Mouse (Mus musculus) heart, postnatal 0 days (tissue): Measurements from ENCODE around the gene Bcl11a.

Source experiments
- CTCF ChIP-seq: IDR thresholded peaks from 2 replicates; pipeline ENCODE4 v1.5.1; 2016; ENCODE audit warnings: antibody characterized with exemption, control low read depth, low read depth
- EP300 ChIP-seq: IDR thresholded peaks from 2 replicates; pipeline ENCODE4 v1.6.1; 2016; ENCODE audit warnings: antibody characterized with exemption, low read depth

DNA sequence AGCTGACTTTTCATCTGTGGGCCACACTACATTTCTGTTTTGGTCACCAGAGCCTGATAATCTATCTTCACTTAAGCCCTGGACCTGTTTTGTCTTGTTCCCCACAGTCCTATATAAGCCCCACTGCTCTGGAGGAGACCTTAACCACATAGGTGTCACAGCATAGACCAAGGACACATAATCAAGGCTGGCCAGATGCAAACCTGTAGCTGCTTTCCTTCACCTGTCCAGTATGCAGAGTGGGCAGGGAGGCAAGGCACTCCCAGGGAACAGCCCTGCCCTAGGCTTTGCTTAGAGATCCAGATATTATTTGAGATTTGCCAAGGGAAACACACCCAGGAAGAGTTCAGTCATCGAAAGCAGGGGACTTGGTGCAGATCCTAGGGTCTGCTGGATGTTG lies 125.6 kb downstream of the Bcl11a start:
- no peak for TF ChIP-seq CTCF
- no peak for TF ChIP-seq EP300
